Mouse (Mus musculus) hindbrain, embryonic 15.5 days (tissue): ENCODE measurements around the gene Gm45521. TPM values are rescaled to one million over a fixed set of nuclear protein-coding genes. Genes with fewer than 3 reads are reported as not detected.

ENCODE experiments used
- ATAC-seq: fragments of 200-750 bp; cut with Nextera tagmentation; 2 replicates; pipeline ENCODE4 v1.8.0; 2017; ENCODE audit warnings: low read depth, moderate number of reproducible peaks, moderate TSS enrichment; ENCODE audit not compliant: low FRiP score
- H3K27ac ChIP-seq: fragments of 300-500 bp; sonication (generic); replicated peaks from 2 replicates; pipeline ENCODE4 v1.5.1; 2015; ENCODE audit warnings: mild to moderate bottlenecking, inconsistent platforms
- H3K27me3 ChIP-seq: fragments of 300-500 bp; sonication (generic); 2 replicates; pipeline ENCODE4 v1.6.1; 2015; ENCODE audit warnings: control low read depth, inconsistent platforms
- H3K36me3 ChIP-seq: fragments of 300-500 bp; sonication (generic); 2 replicates; pipeline ENCODE4 v1.6.1; 2015; ENCODE audit warnings: control low read depth, inconsistent platforms
- H3K4me1 ChIP-seq: fragments of 300-500 bp; sonication (generic); replicated peaks from 2 replicates; pipeline ENCODE4 v1.6.1; 2015; ENCODE audit warnings: control low read depth, inconsistent platforms
- H3K4me2 ChIP-seq: fragments of 300-500 bp; sonication (generic); 2 replicates; pipeline ENCODE4 v1.6.1; 2015; ENCODE audit warnings: moderate library complexity, mild to moderate bottlenecking, inconsistent platforms
- H3K4me3 ChIP-seq: fragments of 300-500 bp; sonication (generic); 2 replicates; pipeline ENCODE4 v1.5.1; 2015; ENCODE audit warnings: mild to moderate bottlenecking, inconsistent platforms
- H3K9ac ChIP-seq: fragments of 300-500 bp; sonication (generic); 2 replicates; pipeline ENCODE4 v1.6.1; 2015; ENCODE audit warnings: inconsistent platforms
- H3K9me3 ChIP-seq: fragments of 300-500 bp; sonication (generic); 2 replicates; pipeline ENCODE4 v1.6.1; 2016; ENCODE audit warnings: control low read depth, inconsistent platforms
- WGBS: fragments of 180-500 bp; shearing (Covaris S2); methylation state at CpG from one replicate; pipeline ENCODE4 v1.1.7; 2015; 5-methylcytosine and 5-hydroxymethylcytosine counted together
- polyA plus RNA-seq: library from polyadenylated mRNA; unstranded; fragments of >200 nt; fragmentation: Nextera tagmentation; extraction: Ambion mirVana; gene quantifications from 2 replicates; pipeline ENCODE4 v1.2.1, GENCODE M21; 2015

Gene Gm45521
- not detected in 2 replicates for polyA plus RNA-seq

DNA sequence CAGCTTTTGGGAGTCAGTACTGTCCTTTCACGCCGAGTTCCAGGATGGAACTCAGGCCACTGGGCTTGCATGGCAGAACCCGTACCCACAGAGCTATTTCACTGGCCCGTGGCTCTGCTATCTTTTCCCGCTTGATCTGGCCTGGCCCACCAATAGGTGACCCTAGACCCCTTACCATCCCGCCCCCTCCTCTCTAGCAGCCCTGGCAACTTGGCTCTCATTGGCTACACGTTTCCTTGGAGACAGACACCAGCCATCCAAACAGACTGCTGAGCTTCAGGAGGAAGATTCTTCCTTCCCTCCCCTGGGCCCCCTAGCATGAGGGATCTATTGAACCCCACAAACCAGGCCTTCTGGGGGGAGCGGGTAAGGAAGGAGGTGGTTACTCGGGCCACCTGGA, at the start of gene Gm45521:
TSS of gene Gm45521 (plus strand) at position 240 of the 400 bp plus-strand sequence.
- Histone ChIP-seq H3K4me3 (no peak within 1 kb of the TSS), H3K4me2 (no peak within 1 kb of the TSS), H3K9ac (no peak within 1 kb of the TSS), H3K27me3 (no peaks in the 10 kb centered on the region), H3K4me1 (no peaks in the 10 kb centered on the region; the same call in 1 of the 2 replicates), H3K9me3 (no peaks in the 10 kb centered on the region), H3K36me3 (no peaks in the 10 kb centered on the region), H3K27ac (no peak within 1 kb of the TSS)
- WGBS = 44% methylated on average over 9 of the region's 9 CpGs
- no peak for ATAC-seq

DNA sequence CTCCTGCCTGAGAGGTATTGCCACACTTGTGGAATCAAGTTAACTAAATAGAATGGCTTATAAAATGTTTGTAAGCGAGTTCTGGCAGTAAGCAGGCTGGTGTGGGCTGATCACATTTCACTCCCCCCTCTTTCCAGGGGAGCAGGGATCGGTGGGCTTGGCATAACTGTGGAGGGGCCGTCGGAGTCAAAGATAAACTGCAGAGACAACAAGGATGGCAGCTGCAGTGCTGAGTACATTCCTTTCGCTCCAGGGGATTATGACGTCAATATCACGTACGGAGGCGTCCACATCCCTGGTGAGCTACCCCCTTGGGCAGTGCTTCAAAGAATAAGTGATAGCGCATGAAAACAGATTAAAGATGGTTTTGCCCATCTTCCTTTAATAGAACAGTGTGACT, 47.6 kb upstream of the Gm45521 start:
- Histone ChIP-seq H3K4me1 (no peaks in the 10 kb centered on the region), H3K9ac (no peak overlapping the region), H3K4me2 (no peak overlapping the region), H3K9me3 (no peaks in the 10 kb centered on the region), H3K27me3 (no peaks in the 10 kb centered on the region), H3K27ac (no peak overlapping the region), H3K4me3 (no peak overlapping the region), H3K36me3 (peaks cover 65% of the 10 kb centered on the region)
- no peak for ATAC-seq
- 77% methylated on average over 10 of the region's 10 CpGs for WGBS

DNA sequence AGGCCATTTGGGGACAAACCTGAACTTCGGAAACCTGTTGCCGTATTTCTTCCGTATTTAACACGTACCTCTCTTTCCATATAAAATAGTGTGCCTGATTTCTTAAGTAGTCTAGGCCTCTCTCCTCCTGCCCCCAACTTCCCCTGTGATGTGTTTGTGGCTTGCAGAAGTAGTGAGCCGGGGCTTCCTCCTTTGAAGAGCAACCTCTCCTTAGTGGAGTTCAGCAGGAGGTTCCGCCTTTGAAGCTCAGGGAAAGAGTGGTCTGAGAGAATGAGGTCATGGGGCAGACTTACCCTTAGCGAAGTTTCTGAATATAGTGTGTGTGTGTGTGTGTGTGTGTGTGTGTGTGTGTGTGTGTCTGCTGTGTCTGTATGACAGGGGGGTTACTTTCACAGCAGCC, 43.2 kb upstream of the Gm45521 start:
- H3K4me1 ChIP-seq = no peaks in the 10 kb centered on the region
- H3K9me3 ChIP-seq = no peaks in the 10 kb centered on the region
- no peak overlapping the region for H3K27ac ChIP-seq
- H3K4me3 ChIP-seq = no peak overlapping the region
- 71% methylated on average over 7 of the region's 7 CpGs for WGBS
- H3K4me2 ChIP-seq = no peak overlapping the region
- ATAC-seq = no peak
- H3K36me3 ChIP-seq = peaks cover 72% of the 10 kb centered on the region
- no peaks in the 10 kb centered on the region for H3K27me3 ChIP-seq
- H3K9ac ChIP-seq = no peak overlapping the region

DNA sequence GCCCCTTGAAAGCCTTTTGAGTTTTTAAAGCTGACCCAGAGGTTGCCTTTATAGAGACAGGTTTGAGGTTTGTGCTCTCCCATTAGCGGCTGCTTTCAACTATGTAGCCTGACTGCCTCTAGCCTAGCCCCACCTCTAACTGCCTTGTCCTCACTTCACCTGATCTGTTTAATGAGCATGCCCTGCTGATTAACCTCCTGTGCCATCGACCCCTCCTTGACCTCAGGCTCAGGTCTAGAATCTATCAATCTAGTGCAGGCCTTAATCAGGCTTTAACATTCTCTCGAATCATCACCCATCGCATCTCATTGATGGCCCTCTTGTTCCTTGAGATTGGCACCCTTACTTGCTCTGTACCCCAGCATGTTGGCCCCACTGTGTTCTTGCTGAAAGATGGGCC, 42.6 kb upstream of the Gm45521 start:
- H3K27me3 ChIP-seq = no peaks in the 10 kb centered on the region
- H3K9me3 ChIP-seq = no peaks in the 10 kb centered on the region
- H3K4me1 ChIP-seq = no peaks in the 10 kb centered on the region
- no peak overlapping the region for H3K9ac ChIP-seq
- peaks cover 73% of the 10 kb centered on the region for H3K36me3 ChIP-seq
- no peak overlapping the region for H3K4me2 ChIP-seq
- no peak overlapping the region for H3K4me3 ChIP-seq
- ATAC-seq = no peak
- 81% methylated on average over 4 of the region's 4 CpGs for WGBS
- no peak overlapping the region for H3K27ac ChIP-seq

DNA sequence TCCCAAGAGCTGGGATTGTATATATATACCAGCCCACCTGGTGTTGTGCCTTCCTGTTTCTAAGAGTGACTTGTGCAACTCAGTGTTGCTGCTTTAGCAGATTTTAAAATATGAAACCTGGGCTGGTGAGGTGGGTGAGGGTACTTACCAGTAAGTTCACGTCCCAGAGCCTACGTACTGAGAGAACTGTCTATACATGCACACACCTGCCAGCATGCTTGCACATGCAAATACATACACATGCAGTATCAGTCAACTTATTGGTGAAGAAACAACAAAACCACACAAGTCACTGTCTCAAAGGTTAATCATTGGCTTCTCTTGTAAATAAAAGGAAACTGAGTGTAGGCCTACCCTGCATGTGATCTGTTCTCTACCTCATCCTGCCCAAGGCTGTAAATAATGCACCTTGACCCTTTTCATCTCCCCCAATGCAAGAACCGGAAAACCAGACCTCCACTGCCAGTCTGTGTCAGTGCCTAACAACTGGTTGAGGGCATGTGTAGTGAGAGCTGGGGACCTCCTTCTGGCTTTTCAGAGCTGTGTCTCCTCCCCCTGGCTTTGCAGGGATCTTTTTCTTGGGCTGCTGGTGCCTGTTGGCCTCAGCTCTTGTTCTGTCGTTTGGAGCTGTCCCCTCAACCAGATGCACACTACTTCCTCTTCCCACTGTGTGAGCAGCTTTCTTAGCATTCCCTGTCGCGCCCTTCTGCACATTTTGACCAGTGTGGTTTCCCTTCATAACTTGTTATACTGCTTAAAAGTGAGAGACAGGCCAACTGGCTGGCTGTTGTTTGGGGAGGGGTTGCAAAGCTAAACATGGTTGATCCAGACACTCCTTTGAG, 38.7 kb upstream of the Gm45521 start:
- WGBS = 84% methylated on average over 6 of the region's 6 CpGs
- Histone ChIP-seq H3K4me3 (no peak overlapping the region), H3K9me3 (no peaks in the 10 kb centered on the region), H3K9ac (no peak overlapping the region), H3K4me1 (no peaks in the 10 kb centered on the region), H3K4me2 (no peak overlapping the region), H3K27me3 (no peaks in the 10 kb centered on the region), H3K27ac (no peak overlapping the region), H3K36me3 (peaks cover 74% of the 10 kb centered on the region)
- ATAC-seq = no peak

DNA sequence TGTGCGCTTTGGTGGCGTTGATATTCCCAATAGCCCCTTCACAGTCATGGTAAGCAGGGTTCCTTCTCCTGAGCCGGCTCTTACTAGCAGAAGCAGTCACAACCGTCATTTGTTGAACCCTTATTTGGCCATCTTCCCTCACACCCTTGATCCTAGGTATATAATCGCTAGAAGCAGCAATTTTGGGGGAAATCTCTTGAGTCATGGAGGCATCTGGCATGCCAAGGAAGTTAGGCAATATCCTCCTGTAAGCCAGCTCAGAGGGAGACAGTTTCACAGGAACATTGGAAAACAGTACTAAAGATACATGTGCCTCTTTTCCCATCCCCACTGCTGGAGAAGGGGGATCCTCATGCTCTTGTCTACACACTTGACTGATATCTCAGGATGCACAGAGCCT, 37.8 kb upstream of the Gm45521 start:
- WGBS = 95% methylated on average over 5 of the region's 5 CpGs
- Histone ChIP-seq H3K9me3 (no peaks in the 10 kb centered on the region), H3K27me3 (no peaks in the 10 kb centered on the region), H3K27ac (no peak overlapping the region), H3K4me3 (no peak overlapping the region), H3K9ac (no peak overlapping the region), H3K36me3 (peaks cover 81% of the 10 kb centered on the region), H3K4me2 (no peak overlapping the region), H3K4me1 (no peaks in the 10 kb centered on the region)
- no peak for ATAC-seq

DNA sequence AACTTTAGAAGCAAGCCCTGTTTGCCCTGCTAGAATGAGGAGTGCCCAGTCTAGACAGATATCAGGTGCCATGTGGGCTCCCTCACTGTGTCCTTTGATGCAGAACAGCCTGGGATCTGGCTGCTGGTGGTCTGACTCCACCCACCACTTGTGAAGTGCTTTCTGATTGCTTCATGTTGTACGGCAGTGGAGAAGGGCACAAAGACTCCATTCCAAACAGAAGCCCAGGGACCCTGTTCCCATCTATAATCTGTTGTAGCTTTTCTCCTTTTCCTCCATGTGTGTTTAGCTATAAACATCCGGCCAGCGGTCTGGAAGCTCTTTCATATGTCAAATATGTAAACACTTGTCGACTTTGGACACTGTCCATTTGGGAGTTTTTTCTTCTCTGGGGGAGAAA, 37.2 kb upstream of the Gm45521 start:
- no peaks in the 10 kb centered on the region for H3K4me1 ChIP-seq
- WGBS = 82% methylated on average over 4 of the region's 4 CpGs
- no peaks in the 10 kb centered on the region for H3K27me3 ChIP-seq
- ATAC-seq = no peak
- no peaks in the 10 kb centered on the region for H3K9me3 ChIP-seq
- H3K9ac ChIP-seq = no peak overlapping the region
- H3K4me3 ChIP-seq = no peak overlapping the region
- peaks cover 79% of the 10 kb centered on the region for H3K36me3 ChIP-seq
- no peak overlapping the region for H3K4me2 ChIP-seq
- H3K27ac ChIP-seq = no peak overlapping the region

DNA sequence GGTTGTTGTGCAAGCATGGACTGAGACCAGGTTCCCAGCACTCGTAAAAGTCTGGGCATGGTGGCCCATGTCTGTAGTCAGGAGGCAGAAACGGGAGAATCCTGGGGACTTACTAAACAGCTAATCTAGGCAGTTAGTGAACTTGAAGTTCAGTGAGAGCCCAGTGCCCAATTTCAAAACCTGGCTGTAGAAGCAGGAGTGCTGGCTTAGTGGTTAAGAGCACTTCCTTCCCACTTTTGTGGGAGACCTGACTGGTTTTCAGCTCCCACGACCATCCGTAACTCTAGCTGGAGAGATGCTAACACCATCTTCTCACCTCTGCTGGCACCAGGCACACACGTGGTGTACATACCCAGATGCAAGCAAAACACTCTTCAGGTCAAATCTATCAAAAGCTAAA, 35.6 kb upstream of the Gm45521 start:
- ATAC-seq = no peak
- H3K36me3 ChIP-seq = peaks cover 74% of the 10 kb centered on the region
- WGBS = 93% methylated on average over 5 of the region's 5 CpGs

DNA sequence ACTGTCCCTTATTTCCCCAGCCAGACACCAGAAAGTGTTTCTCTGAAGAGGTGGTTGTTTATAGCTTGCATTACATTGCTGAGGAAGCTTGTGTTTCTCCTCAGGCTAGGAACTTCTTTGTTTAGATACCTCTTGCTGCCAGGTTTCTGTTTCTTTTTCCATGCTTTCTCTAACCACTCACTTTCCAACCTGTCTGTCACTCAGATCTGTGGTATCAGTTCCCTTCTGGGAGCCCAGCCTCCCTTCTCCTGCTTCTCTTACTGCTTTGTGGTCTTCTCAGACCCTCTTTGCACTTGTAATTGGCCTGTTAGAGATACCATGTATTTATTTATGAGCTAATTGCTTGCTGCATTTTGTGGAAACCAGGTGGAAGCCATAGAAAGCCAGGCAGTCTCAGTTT, 33.5 kb upstream of the Gm45521 start:
- no peak for ATAC-seq
- Histone ChIP-seq H3K9ac (no peak overlapping the region), H3K4me3 (no peak overlapping the region), H3K27ac (no peak overlapping the region), H3K36me3 (peaks cover 65% of the 10 kb centered on the region), H3K27me3 (no peaks in the 10 kb centered on the region), H3K4me2 (no peak overlapping the region), H3K9me3 (no peaks in the 10 kb centered on the region), H3K4me1 (no peaks in the 10 kb centered on the region)

More for the DNA sequence above, 35.6 kb upstream of the Gm45521 start:
- no peak overlapping the region for H3K27ac ChIP-seq
- H3K9ac ChIP-seq = no peak overlapping the region
- H3K4me2 ChIP-seq = no peak overlapping the region
- no peaks in the 10 kb centered on the region for H3K9me3 ChIP-seq
- H3K4me3 ChIP-seq = no peak overlapping the region
- H3K4me1 ChIP-seq = no peaks in the 10 kb centered on the region
- no peaks in the 10 kb centered on the region for H3K27me3 ChIP-seq

DNA sequence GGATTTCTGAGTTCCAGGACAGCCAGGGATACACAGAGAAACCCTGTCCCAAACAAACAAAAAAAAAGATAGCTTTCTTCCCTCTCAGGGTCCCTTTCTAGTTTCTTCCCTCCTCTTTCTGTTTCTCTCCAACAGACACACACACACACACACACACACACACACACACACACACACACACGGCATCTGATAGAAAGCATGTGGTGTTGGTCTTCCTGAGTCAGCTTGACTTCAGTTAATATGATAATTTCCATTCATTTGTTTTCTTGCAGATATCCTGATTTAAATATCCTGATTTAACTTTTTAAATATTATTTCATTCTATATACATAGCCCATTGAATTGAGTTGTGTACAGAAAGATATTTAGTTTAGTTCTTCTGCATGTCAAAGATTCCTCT, 28.7 kb upstream of the Gm45521 start:
- Histone ChIP-seq H3K36me3 (peaks cover 77% of the 10 kb centered on the region), H3K27ac (no peak overlapping the region), H3K4me2 (no peak overlapping the region), H3K9me3 (no peaks in the 10 kb centered on the region), H3K4me3 (no peak overlapping the region), H3K27me3 (no peaks in the 10 kb centered on the region), H3K9ac (no peak overlapping the region), H3K4me1 (no peaks in the 10 kb centered on the region)
- no peak for ATAC-seq
- 73% methylated on average over 1 of the region's 1 CpGs for WGBS

DNA sequence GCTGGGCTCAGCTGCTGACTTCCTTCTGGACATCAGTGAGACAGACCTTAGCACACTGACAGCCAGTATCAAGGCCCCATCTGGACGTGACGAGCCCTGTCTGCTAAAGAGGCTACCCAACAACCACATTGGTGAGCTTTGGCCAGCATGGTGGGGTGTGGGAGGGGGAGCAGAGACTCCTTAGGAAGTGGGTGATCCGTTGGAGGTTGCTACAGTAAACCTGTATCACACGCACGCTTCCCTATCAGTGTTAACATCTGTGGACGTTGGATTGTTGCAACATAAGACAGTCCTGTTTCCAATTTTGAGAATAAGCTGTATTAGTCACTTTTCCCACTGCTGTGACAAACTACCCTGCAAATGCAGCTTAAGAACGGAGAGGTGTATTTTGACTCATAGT, 28.1 kb upstream of the Gm45521 start:
- Histone ChIP-seq H3K9ac (no peak overlapping the region), H3K27me3 (no peaks in the 10 kb centered on the region), H3K4me1 (no peaks in the 10 kb centered on the region), H3K4me3 (no peak overlapping the region), H3K27ac (no peak overlapping the region), H3K36me3 (peaks cover 76% of the 10 kb centered on the region), H3K9me3 (no peaks in the 10 kb centered on the region), H3K4me2 (no peak overlapping the region)
- WGBS = 91% methylated on average over 7 of the region's 7 CpGs
- no peak for ATAC-seq

DNA sequence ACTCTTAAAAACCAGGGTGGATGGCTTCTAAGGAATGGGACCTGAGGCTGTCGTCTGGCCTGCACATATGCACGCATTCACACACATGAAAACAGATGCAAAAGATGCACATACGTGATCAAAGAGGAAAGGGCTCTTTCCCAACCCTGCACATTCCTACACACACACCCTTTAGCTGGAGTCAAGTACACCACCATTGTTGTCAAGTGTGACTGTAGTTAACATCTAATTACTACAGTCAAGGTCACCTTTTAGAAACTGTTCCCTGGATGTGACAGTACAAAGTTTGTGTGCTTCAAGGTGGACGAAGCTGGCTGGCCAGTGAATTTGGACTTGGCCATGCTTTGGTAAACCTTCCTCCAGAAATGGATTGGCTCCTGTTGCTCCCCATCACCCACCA, 24.9 kb upstream of the Gm45521 start:
- Histone ChIP-seq H3K27ac (no peak overlapping the region), H3K4me2 (no peak overlapping the region), H3K36me3 (peaks cover 82% of the 10 kb centered on the region), H3K4me1 (peaks cover 7% of the 10 kb centered on the region), H3K9ac (no peak overlapping the region), H3K27me3 (no peaks in the 10 kb centered on the region), H3K4me3 (no peak overlapping the region), H3K9me3 (no peaks in the 10 kb centered on the region)
- no peak for ATAC-seq
- 93% methylated on average over 4 of the region's 4 CpGs for WGBS

DNA sequence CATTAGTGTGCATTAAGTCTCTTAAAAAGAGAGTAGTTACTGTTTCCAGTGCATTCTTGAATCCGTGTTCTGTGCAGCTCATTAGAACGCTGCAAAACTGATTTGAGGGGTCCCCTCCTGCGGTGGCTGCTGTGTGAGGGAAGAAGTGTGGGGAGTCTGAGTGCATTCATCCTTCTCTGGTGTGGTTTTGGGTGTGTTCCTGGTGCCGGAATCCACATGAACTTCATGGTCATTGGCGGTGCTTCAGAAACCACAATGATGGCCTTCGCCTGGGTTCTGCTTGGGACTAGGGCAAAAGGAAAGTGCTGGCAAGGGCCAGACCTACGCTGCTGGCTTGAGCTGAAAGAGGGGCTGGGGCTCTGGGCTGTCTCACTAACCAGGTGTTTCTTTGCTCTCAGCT, 22.9 kb upstream of the Gm45521 start:
- no peak overlapping the region for H3K9ac ChIP-seq
- H3K4me1 ChIP-seq = peaks cover 9% of the 10 kb centered on the region
- H3K27ac ChIP-seq = no peak overlapping the region
- H3K27me3 ChIP-seq = no peaks in the 10 kb centered on the region
- H3K9me3 ChIP-seq = no peaks in the 10 kb centered on the region
- H3K4me2 ChIP-seq = no peak overlapping the region
- no peak for ATAC-seq
- WGBS = 92% methylated on average over 7 of the region's 7 CpGs
- peaks cover 68% of the 10 kb centered on the region for H3K36me3 ChIP-seq
- no peak overlapping the region for H3K4me3 ChIP-seq
